Mouse (Mus musculus) lung, embryonic 16.5 days (tissue): ENCODE measurements at regions not wholly inside any gene's neighbourhood (a gene's known extent, or its start where the extent isn't known, plus 50 kb on each side); places are given as distances from the start of the nearest gene placed in this dataset.

Experiments
- ATAC-seq: fragments of 200-750 bp; cut with Nextera tagmentation; 2 replicates; pipeline ENCODE4 v1.8.0; 2017; ENCODE audit warnings: low read depth, mild to moderate bottlenecking, moderate library complexity
- H3K27ac ChIP-seq: fragments of 300-500 bp; sonication (generic); 2 replicates; pipeline ENCODE4 v1.5.1; 2014; ENCODE audit warnings: mild to moderate bottlenecking, control low read depth, low read length
- H3K27me3 ChIP-seq: fragments of 300-500 bp; sonication (generic); 2 replicates; pipeline ENCODE4 v1.6.1; 2014; ENCODE audit warnings: low read depth, low read length, mixed read lengths; ENCODE audit not compliant: control insufficient read depth, insufficient read depth
- H3K36me3 ChIP-seq: fragments of 300-500 bp; sonication (generic); 2 replicates; pipeline ENCODE4 v1.6.1; 2014; ENCODE audit warnings: low read length; ENCODE audit not compliant: control insufficient read depth, insufficient read depth
- H3K4me1 ChIP-seq: fragments of 300-500 bp; sonication (generic); replicated peaks from 2 replicates; pipeline ENCODE4 v1.6.1; 2014; ENCODE audit warnings: low read length, mixed read lengths; ENCODE audit not compliant: control insufficient read depth, insufficient read depth
- H3K4me2 ChIP-seq: fragments of 300-500 bp; sonication (generic); 2 replicates; pipeline ENCODE4 v1.6.1; 2014; ENCODE audit warnings: low read depth, low read length, control low read depth
- H3K4me3 ChIP-seq: fragments of 300-500 bp; sonication (generic); 2 replicates; pipeline ENCODE4 v1.5.1; 2014; ENCODE audit warnings: mild to moderate bottlenecking, low read length, control low read depth
- H3K9ac ChIP-seq: fragments of 300-500 bp; sonication (generic); 2 replicates; pipeline ENCODE4 v1.6.1; 2014; ENCODE audit warnings: low read length, control low read depth
- H3K9me3 ChIP-seq: fragments of 300-500 bp; sonication (generic); 2 replicates; pipeline ENCODE4 v1.6.1; 2016; ENCODE audit warnings: low read length; ENCODE audit not compliant: control insufficient read depth
- WGBS: fragments of 180-500 bp; shearing (Covaris S2); extraction: QIAGEN DNeasy Blood & Tissue Kit; methylation state at CpG from one replicate; pipeline ENCODE4 v1.1.7; 2014; 5-methylcytosine and 5-hydroxymethylcytosine counted together

- Histone ChIP-seq H3K27ac (no peak overlapping the region), H3K9ac (no peak overlapping the region), H3K4me1 (no peaks in the 10 kb centered on the region), H3K9me3 (no peaks in the 10 kb centered on the region), H3K4me2 (no peak overlapping the region), H3K4me3 (no peak overlapping the region), H3K36me3 (no peaks in the 10 kb centered on the region), H3K27me3 (no peaks in the 10 kb centered on the region)
- ATAC-seq, result no peak
- WGBS, result 73% methylated on average over 7 of the region's 7 CpGs
Measured at GRCm38 (mm10) chr2:157681931-157682330, 55.3 kb upstream of the Ctnnbl1 start.
